Mouse (Mus musculus) effector memory CD4-positive, alpha-beta T cell, adult 7 months (primary cell): Measurements from ENCODE around the gene Btbd11. TPM values are rescaled to one million over a fixed set of nuclear protein-coding genes. Genes with fewer than 3 reads are reported as not detected.

Experiments
- polyA plus RNA-seq: library from polyadenylated mRNA; unstranded; fragments of 100-300 nt; shearing (Covaris generic); gene quantifications from one replicate; pipeline ENCODE4 v1.2.1, GENCODE M21; 2017

Btbd11 gene
- 50.2 TPM for polyA plus RNA-seq

GRCm38 (mm10) chr10:85386605-85387218 lies at the start of gene Btbd11:
Btbd11 (plus strand) TSS chr10:85386814.

Other genes with a start within 250 kb of the Btbd11 start
- 86.9 TPM for gene Cry1, start 201.8 kb upstream of the Btbd11 start, polyA plus RNA-seq